Mouse (Mus musculus) brain, embryonic 14.5 days (tissue): ENCODE measurements around the gene Rnase4.

ENCODE experiments used
- CTCF ChIP-seq: fragments of 200-500 bp; IDR thresholded peaks from 2 replicates; pipeline ENCODE4 v1.5.1; 2012; ENCODE audit warnings: inconsistent platforms, mild to moderate bottlenecking, moderate library complexity, borderline replicate concordance; ENCODE audit not compliant: insufficient read depth, insufficient read length; ENCODE audit errors: extremely low read depth
- POLR2A ChIP-seq: fragments of 200-500 bp; IDR thresholded peaks from 2 replicates; pipeline ENCODE4 v1.6.1; 2012; ENCODE audit warnings: mild to moderate bottlenecking, inconsistent platforms, borderline replicate concordance; ENCODE audit not compliant: poor library complexity, insufficient read depth, insufficient read length, severe bottlenecking; ENCODE audit errors: extremely low read depth

- TF ChIP-seq POLR2A (no peak), CTCF (no peak)
Observed at GRCm38 (mm10) chr14:51053176-51053575, 37.7 kb upstream of the Rnase4 start.
